Mouse (Mus musculus): ENCODE data around the gene Dpm1.

GRCm38 (mm10) chr2:168160370-168160930 is 69.9 kb downstream of the Dpm1 start:
- TF ChIP-seq POLR2A (IDR thresholded peaks at IDR 0.05; ENCODE audit: borderline replicate concordance, extremely low read depth, low read depth, low read length), result no peak
- no peak for TF ChIP-seq CTCF (IDR thresholded peaks at IDR 0.05; ENCODE audit: insufficient read depth, low read length)

Data from lung, adult 2 months (tissue).